Mouse (Mus musculus) urinary bladder, adult 2 months (tissue): ENCODE data around the gene Prkab2. TPM values are rescaled to one million over a fixed set of nuclear protein-coding genes. Genes with fewer than 3 reads are reported as not detected.

Source experiments
- DNase-seq: peaks from one replicate; pipeline ENCODE4 v3.0.0; 2022; ENCODE audit warnings: low spot score
- polyA plus RNA-seq: library from polyadenylated mRNA; depleted of rRNA; stranded (reverse); fragments of >200 nt; gene quantifications from 2 replicates; pipeline ENCODE4 v1.2.3, GENCODE M21; 2012; rRNA removed

Prkab2 gene
- polyA plus RNA-seq, 1 experiment, result 78.0 TPM

GRCm38 (mm10) chr3:97691443-97692017 is 33.5 kb downstream of the Prkab2 start:
- no peak for DNase-seq

GRCm38 (mm10) chr3:97693806-97694205 is 35.8 kb downstream of the Prkab2 start:
- DNase-seq, result no peak

GRCm38 (mm10) chr3:97696866-97697265 is 38.9 kb downstream of the Prkab2 start:
- DNase-seq, result no peak

GRCm38 (mm10) chr3:97697291-97697690 is 39.3 kb downstream of the Prkab2 start:
- no peak for DNase-seq

GRCm38 (mm10) chr3:97699061-97699460 is 41.1 kb downstream of the Prkab2 start:
- no peak for DNase-seq

GRCm38 (mm10) chr3:97701198-97701597 is 43.2 kb downstream of the Prkab2 start:
- DNase-seq, result no peak

GRCm38 (mm10) chr3:97702448-97703080 is 44.6 kb downstream of the Prkab2 start:
- DNase-seq, result no peak

GRCm38 (mm10) chr3:97705508-97705907 is 47.5 kb downstream of the Prkab2 start:
- no peak for DNase-seq

GRCm38 (mm10) chr3:97706561-97706960 is 48.6 kb downstream of the Prkab2 start:
- DNase-seq, result no peak

- no peak for DNase-seq
These were observed 52.1 kb downstream of the Prkab2 start for GRCm38 (mm10) chr3:97710134-97710533.

GRCm38 (mm10) chr3:97710881-97711280 is 52.9 kb downstream of the Prkab2 start:
- no peak for DNase-seq

GRCm38 (mm10) chr3:97715922-97716321 is 57.9 kb downstream of the Prkab2 start:
- no peak for DNase-seq

- DNase-seq, result no peak
These were observed 61.1 kb downstream of the Prkab2 start for GRCm38 (mm10) chr3:97719116-97719515.

Other genes starting within 250 kb of the Prkab2 start
- not detected in 2 replicates for gene Olfr1402, start 236.2 kb upstream of the Prkab2 start, polyA plus RNA-seq
- 27.7 and 33.0 TPM in 2 replicates for gene Chd1l, start 48.0 kb upstream of the Prkab2 start, polyA plus RNA-seq
- 1,034 and 1,245 TPM in 2 replicates for gene Fmo5, start 29.4 kb upstream of the Prkab2 start, polyA plus RNA-seq
- gene Gm17651, start 16.5 kb downstream of the Prkab2 start, polyA plus RNA-seq, result not detected in 2 replicates
- 31.3 and 41.1 TPM in 2 replicates for gene Pde4dip, start 230.5 kb downstream of the Prkab2 start, polyA plus RNA-seq
- gene Sec22b, start 243.0 kb downstream of the Prkab2 start, polyA plus RNA-seq, result 75.0 and 84.5 TPM in 2 replicates